ENCODE assay signal across 18 mouse cellular contexts in the genomic region with DNA sequence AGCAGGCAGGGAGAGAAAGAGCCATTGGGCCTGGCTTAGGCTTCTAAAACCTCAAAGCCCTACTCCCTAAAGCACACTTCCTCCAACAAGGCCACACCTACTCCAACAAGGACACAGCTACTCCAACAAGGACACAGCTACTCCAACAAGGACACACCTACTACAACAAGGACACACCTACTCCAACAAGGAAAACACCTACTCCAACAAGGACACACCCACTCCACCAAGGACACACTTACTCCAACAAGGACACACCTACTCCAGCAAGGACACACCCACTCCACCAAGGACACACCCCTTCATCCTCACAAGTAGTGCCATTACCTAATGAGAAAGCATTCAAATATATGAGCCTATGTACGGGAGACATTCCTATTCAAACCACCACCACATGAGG.
DNase-seq lines count a peak whose midpoint lies in the region; ATAC-seq lines count a peak whose summit lies in the region.
"Had no signal": no experiment of that assay in that cellular context is flagged by ENCODE, and none has a peak within 500 bp of the region (broad histone marks: within the 10 kb centered on the region; RNA-seq: fewer than 3 reads in every experiment).

No protein-coding gene starts in this region.

- DNase-seq in ES-CJ7 (ENCODE audit: low read depth, low spot score) = peak; percentile 66
- DNase-seq in R1 (ENCODE audit: low read depth, low spot score) = peak; percentile 51
- DNase-seq in ZHBTc4 (ENCODE audit: low read depth, low spot score) = peak; percentile 51
- no peak for DNase-seq in gastrocnemius, adult 8-10 months (ENCODE audit: low spot score in 2 of 2)
- no peak for DNase-seq in urinary bladder, postnatal 25 days (ENCODE audit: low spot score)
- DNase-seq: adrenal gland, adult 2 months; adrenal gland, postnatal 10 days; adrenal gland, postnatal 25 days; cerebellum, adult 11-12 months; cerebellum, adult 2 months; cerebellum, adult 9-10 months; cerebellum, postnatal 10 days; cerebellum, postnatal 25 days; forebrain, postnatal 0 days had no signal

- no peak for ATAC-seq in cerebellum, adult (ENCODE audit: insufficient number of reproducible peaks, low FRiP score, low TSS enrichment)
- ATAC-seq: forebrain, embryonic 13.5 days; forebrain, embryonic 15.5 days; forebrain, postnatal 0 days; Patski had no signal

Comparison
In these comparisons a context has a peak if more than half of its experiments do, and no peak if none do; other contexts are left out.
1. DNase-seq: peak in ES-CJ7 (single experiment), R1 (single experiment) and ZHBTc4 (single experiment); none in gastrocnemius, adult 8-10 months (0 of 2) and urinary bladder, postnatal 25 days (single experiment).